Mouse (Mus musculus): ENCODE data around the gene Malsu1. TPM values are rescaled to one million over a fixed set of nuclear protein-coding genes. Genes with fewer than 3 reads are reported as not detected.

Malsu1 gene
- polyA plus RNA-seq, 1 experiment = 19.6 TPM

- no peaks in the 10 kb centered on the region for H3K36me3 ChIP-seq (ENCODE audit: control insufficient read depth, insufficient read depth)
- no peaks in the 10 kb centered on the region for H3K27me3 ChIP-seq (ENCODE audit: control insufficient read depth, insufficient read depth, insufficient read length)
- TF ChIP-seq USF1 (IDR thresholded peaks at IDR 0.05; ENCODE audit: low read depth) = no peak
- no peak for TF ChIP-seq MAX (IDR thresholded peaks at IDR 0.05; ENCODE audit: low read depth)
- no peak for TF ChIP-seq TCF12 (IDR thresholded peaks at IDR 0.05; ENCODE audit: insufficient read depth, poor library complexity, severe bottlenecking)
- no peak for TF ChIP-seq CEBPB (IDR thresholded peaks at IDR 0.05; ENCODE audit: insufficient read depth, poor library complexity, severe bottlenecking)
- no peak for TF ChIP-seq E2F4 (IDR thresholded peaks at IDR 0.05; ENCODE audit: insufficient read depth)
- no peak for TF ChIP-seq POLR2AphosphoS2 (IDR thresholded peaks at IDR 0.05; ENCODE audit: insufficient read length, low read depth)
- TF ChIP-seq REST (IDR thresholded peaks at IDR 0.05; ENCODE audit: insufficient read depth, insufficient read length) = no peak
- TF ChIP-seq SRF (IDR thresholded peaks at IDR 0.05; ENCODE audit: control insufficient read depth, insufficient read length, low read depth) = no peak
- TF ChIP-seq MYOG (IDR thresholded peaks at IDR 0.05; ENCODE audit: control insufficient read depth in 1 of 3, insufficient read depth in 1 of 3, insufficient read length in 2 of 3, low read depth in 2 of 3) = no peak
- TF ChIP-seq POLR2A (IDR thresholded peaks at IDR 0.05; ENCODE audit: insufficient read length, low read depth) = no peak
- no peak overlapping the region for H3K4me3 ChIP-seq
- no peak overlapping the region for H3K4me2 ChIP-seq (ENCODE audit: low read depth)
- no peak overlapping the region for H3ac ChIP-seq (ENCODE audit: control insufficient read depth, insufficient read length)
- H3K79me2 ChIP-seq (ENCODE audit: control insufficient read depth, insufficient read depth) = no peaks in the 10 kb centered on the region
These were observed 21.4 kb upstream of the Malsu1 start for GRCm38 (mm10) chr6:49052191-49052590.

GRCm38 (mm10) chr6:49055256-49055733 lies 18.3 kb upstream of the Malsu1 start:
- TF ChIP-seq MYOG (IDR thresholded peaks at IDR 0.05; ENCODE audit: control insufficient read depth in 1 of 3, insufficient read depth in 1 of 3, insufficient read length in 2 of 3, low read depth in 2 of 3) = no peak
- no peak for TF ChIP-seq CEBPB (IDR thresholded peaks at IDR 0.05; ENCODE audit: insufficient read depth, poor library complexity, severe bottlenecking)
- TF ChIP-seq MYOD1 (IDR thresholded peaks at IDR 0.05; ENCODE audit: control insufficient read depth in 1 of 3, insufficient read length in 2 of 3, low read depth in 2 of 3) = no peak
- no peak for TF ChIP-seq REST (IDR thresholded peaks at IDR 0.05; ENCODE audit: insufficient read depth, insufficient read length)
- TF ChIP-seq E2F4 (IDR thresholded peaks at IDR 0.05; ENCODE audit: insufficient read depth) = no peak
- TF ChIP-seq SRF (IDR thresholded peaks at IDR 0.05; ENCODE audit: control insufficient read depth, insufficient read length, low read depth) = no peak
- TF ChIP-seq MAX (IDR thresholded peaks at IDR 0.05; ENCODE audit: low read depth) = no peak
- TF ChIP-seq TCF3 (IDR thresholded peaks at IDR 0.05; ENCODE audit: insufficient read length, low read depth) = no peak
- no peak for TF ChIP-seq USF1 (IDR thresholded peaks at IDR 0.05; ENCODE audit: low read depth)
- TF ChIP-seq TCF12 (IDR thresholded peaks at IDR 0.05; ENCODE audit: insufficient read depth, poor library complexity, severe bottlenecking) = no peak
- TF ChIP-seq POLR2A (IDR thresholded peaks at IDR 0.05; ENCODE audit: insufficient read length, low read depth) = no peak
- no peak for TF ChIP-seq POLR2AphosphoS2 (IDR thresholded peaks at IDR 0.05; ENCODE audit: insufficient read length, low read depth)
- Histone ChIP-seq H3K4me2 (ENCODE audit: low read depth) (no peak overlapping the region), H3K27me3 (ENCODE audit: control insufficient read depth, insufficient read depth, insufficient read length) (no peaks in the 10 kb centered on the region), H3ac (ENCODE audit: control insufficient read depth, insufficient read length) (no peak overlapping the region), H3K36me3 (ENCODE audit: control insufficient read depth, insufficient read depth) (no peaks in the 10 kb centered on the region), H3K4me3 (no peak overlapping the region), H3K79me2 (ENCODE audit: control insufficient read depth, insufficient read depth) (no peaks in the 10 kb centered on the region)

GRCm38 (mm10) chr6:49056009-49056408 lies 17.6 kb upstream of the Malsu1 start:
- TF ChIP-seq TCF12 (IDR thresholded peaks at IDR 0.05; ENCODE audit: insufficient read depth, poor library complexity, severe bottlenecking) (no peak), TCF3 (IDR thresholded peaks at IDR 0.05; ENCODE audit: insufficient read length, low read depth) (no peak), CEBPB (IDR thresholded peaks at IDR 0.05; ENCODE audit: insufficient read depth, poor library complexity, severe bottlenecking) (no peak), MAX (IDR thresholded peaks at IDR 0.05; ENCODE audit: low read depth) (no peak), USF1 (IDR thresholded peaks at IDR 0.05; ENCODE audit: low read depth) (no peak)
- Histone ChIP-seq H3K79me2 (ENCODE audit: control insufficient read depth, insufficient read depth) (no peaks in the 10 kb centered on the region), H3K4me3 (no peak overlapping the region)

GRCm38 (mm10) chr6:49057053-49058021 lies 16.3 kb upstream of the Malsu1 start:
- Histone ChIP-seq H3ac (ENCODE audit: control insufficient read depth, insufficient read length) (no peak overlapping the region), H3K36me3 (ENCODE audit: control insufficient read depth, insufficient read depth) (no peaks in the 10 kb centered on the region), H3K79me2 (ENCODE audit: control insufficient read depth, insufficient read depth) (no peaks in the 10 kb centered on the region), H3K27me3 (ENCODE audit: control insufficient read depth, insufficient read depth, insufficient read length) (no peaks in the 10 kb centered on the region), H3K4me2 (ENCODE audit: low read depth) (no peak overlapping the region), H3K4me3 (no peak overlapping the region)
- TF ChIP-seq MYOD1 (IDR thresholded peaks at IDR 0.05; ENCODE audit: control insufficient read depth in 1 of 3, insufficient read length in 2 of 3, low read depth in 2 of 3) (no peak), REST (IDR thresholded peaks at IDR 0.05; ENCODE audit: insufficient read depth, insufficient read length) (no peak), TCF12 (IDR thresholded peaks at IDR 0.05; ENCODE audit: insufficient read depth, poor library complexity, severe bottlenecking) (no peak), POLR2A (IDR thresholded peaks at IDR 0.05; ENCODE audit: insufficient read length, low read depth) (no peak), MAX (IDR thresholded peaks at IDR 0.05; ENCODE audit: low read depth) (no peak), E2F4 (IDR thresholded peaks at IDR 0.05; ENCODE audit: insufficient read depth) (no peak), MYOG (IDR thresholded peaks at IDR 0.05; ENCODE audit: control insufficient read depth in 1 of 3, insufficient read depth in 1 of 3, insufficient read length in 2 of 3, low read depth in 2 of 3) (no peak), CEBPB (IDR thresholded peaks at IDR 0.05; ENCODE audit: insufficient read depth, poor library complexity, severe bottlenecking) (no peak), SRF (IDR thresholded peaks at IDR 0.05; ENCODE audit: control insufficient read depth, insufficient read length, low read depth) (no peak), POLR2AphosphoS2 (IDR thresholded peaks at IDR 0.05; ENCODE audit: insufficient read length, low read depth) (no peak), TCF3 (IDR thresholded peaks at IDR 0.05; ENCODE audit: insufficient read length, low read depth) (no peak), USF1 (IDR thresholded peaks at IDR 0.05; ENCODE audit: low read depth) (no peak)

More at GRCm38 (mm10) chr6:49056009-49056408, 17.6 kb upstream of the Malsu1 start:
- H3K27me3 ChIP-seq (ENCODE audit: control insufficient read depth, insufficient read depth, insufficient read length) = no peaks in the 10 kb centered on the region
- no peak overlapping the region for H3K4me2 ChIP-seq (ENCODE audit: low read depth)
- no peak overlapping the region for H3ac ChIP-seq (ENCODE audit: control insufficient read depth, insufficient read length)
- no peaks in the 10 kb centered on the region for H3K36me3 ChIP-seq (ENCODE audit: control insufficient read depth, insufficient read depth)

Measured in myocyte (in vitro differentiated cells).